Mouse (Mus musculus) liver, postnatal 0 days (tissue): ENCODE measurements around the gene Defb23.

Experiments
- CTCF ChIP-seq: sonication (generic); IDR thresholded peaks from 2 replicates; pipeline ENCODE4 v1.5.1; 2016; ENCODE audit warnings: antibody characterized with exemption, low read depth
- EP300 ChIP-seq: IDR thresholded peaks from 2 replicates; pipeline ENCODE4 v1.6.1; 2016; ENCODE audit warnings: antibody characterized with exemption, low read depth, mild to moderate bottlenecking

GRCm38 (mm10) chr2:152409781-152410180, 54.6 kb downstream of the Defb23 start:
- TF ChIP-seq EP300 (no peak), CTCF (no peak)
